Mouse (Mus musculus): ENCODE results near the gene U2af2. TPM values are rescaled to one million over a fixed set of nuclear protein-coding genes. Genes with fewer than 3 reads are reported as not detected.

The U2af2 gene
- total RNA-seq, 2 experiments from 2014 or later = 276 to 284 TPM

GRCm38 (mm10) chr7:5035628-5036027 is 26.3 kb upstream of the U2af2 start:
- ATAC-seq (replicated peaks; ENCODE audit: low FRiP score, low TSS enrichment, poor library complexity, severe bottlenecking) = no peak

GRCm38 (mm10) chr7:5036136-5036535 is 25.8 kb upstream of the U2af2 start:
- ATAC-seq (replicated peaks; ENCODE audit: low FRiP score, low TSS enrichment, poor library complexity, severe bottlenecking) = no peak

GRCm38 (mm10) chr7:5037026-5037425 is 24.9 kb upstream of the U2af2 start:
- no peak for ATAC-seq (replicated peaks; ENCODE audit: low FRiP score, low TSS enrichment, poor library complexity, severe bottlenecking)

- ATAC-seq (replicated peaks; ENCODE audit: low FRiP score, low TSS enrichment, poor library complexity, severe bottlenecking) = no peak
Observed at GRCm38 (mm10) chr7:5037467-5037866, 24.5 kb upstream of the U2af2 start.

- peak; percentile 95 for ATAC-seq (replicated peaks; ENCODE audit: low FRiP score, low TSS enrichment, poor library complexity, severe bottlenecking)
Observed at GRCm38 (mm10) chr7:5038109-5038732, 23.7 kb upstream of the U2af2 start, which contains the start of gene Zfp784. TSS of gene Zfp784 (minus strand) at chr7:5038446.

GRCm38 (mm10) chr7:5038940-5039339 is 23.0 kb upstream of the U2af2 start:
- ATAC-seq (replicated peaks; ENCODE audit: low FRiP score, low TSS enrichment, poor library complexity, severe bottlenecking) = no peak

- peak; percentile 28; the same call in 1 of the 2 replicates for ATAC-seq (replicated peaks; ENCODE audit: low FRiP score, low TSS enrichment, poor library complexity, severe bottlenecking)
Observed at GRCm38 (mm10) chr7:5044981-5045380, 17.0 kb upstream of the U2af2 start.

GRCm38 (mm10) chr7:5046112-5046511 is 15.8 kb upstream of the U2af2 start:
- ATAC-seq (replicated peaks; ENCODE audit: low FRiP score, low TSS enrichment, poor library complexity, severe bottlenecking) = no peak

GRCm38 (mm10) chr7:5047313-5047712 is 14.6 kb upstream of the U2af2 start:
- ATAC-seq (replicated peaks; ENCODE audit: low FRiP score, low TSS enrichment, poor library complexity, severe bottlenecking) = peak; percentile 32; the same call in 1 of the 2 replicates

- ATAC-seq (replicated peaks; ENCODE audit: low FRiP score, low TSS enrichment, poor library complexity, severe bottlenecking) = peak; percentile 51; the same call in 1 of the 2 replicates
Observed at GRCm38 (mm10) chr7:5051193-5052192, 10.4 kb upstream of the U2af2 start, which contains the start of gene Zfp580. TSS of gene Zfp580 (plus strand) at chr7:5051538.

- ATAC-seq (replicated peaks; ENCODE audit: low FRiP score, low TSS enrichment, poor library complexity, severe bottlenecking) = no peak
Observed at GRCm38 (mm10) chr7:5052438-5052837, 9.5 kb upstream of the U2af2 start.

GRCm38 (mm10) chr7:5052931-5053343 is 9.0 kb upstream of the U2af2 start:
- no peak for ATAC-seq (replicated peaks; ENCODE audit: low FRiP score, low TSS enrichment, poor library complexity, severe bottlenecking)

- no peak for ATAC-seq (replicated peaks; ENCODE audit: low FRiP score, low TSS enrichment, poor library complexity, severe bottlenecking)
Observed at GRCm38 (mm10) chr7:5053456-5054179, 8.3 kb upstream of the U2af2 start.

- no peak for ATAC-seq (replicated peaks; ENCODE audit: low FRiP score, low TSS enrichment, poor library complexity, severe bottlenecking)
Observed at GRCm38 (mm10) chr7:5056651-5057263, 5.2 kb upstream of the U2af2 start.

GRCm38 (mm10) chr7:5057381-5057780 is 4.6 kb upstream of the U2af2 start:
- ATAC-seq (replicated peaks; ENCODE audit: low FRiP score, low TSS enrichment, poor library complexity, severe bottlenecking) = no peak

GRCm38 (mm10) chr7:5057804-5058203 is 4.1 kb upstream of the U2af2 start:
- no peak for ATAC-seq (replicated peaks; ENCODE audit: low FRiP score, low TSS enrichment, poor library complexity, severe bottlenecking)

GRCm38 (mm10) chr7:5058631-5059030 is 3.3 kb upstream of the U2af2 start:
- no peak for ATAC-seq (replicated peaks; ENCODE audit: low FRiP score, low TSS enrichment, poor library complexity, severe bottlenecking)

- no peak for ATAC-seq (replicated peaks; ENCODE audit: low FRiP score, low TSS enrichment, poor library complexity, severe bottlenecking)
Observed at GRCm38 (mm10) chr7:5059421-5059820, 2.5 kb upstream of the U2af2 start.

- peak; percentile 35 for ATAC-seq (replicated peaks; ENCODE audit: low FRiP score, low TSS enrichment, poor library complexity, severe bottlenecking)
Observed at GRCm38 (mm10) chr7:5060239-5060731, 1.7 kb upstream of the U2af2 start.
